Mouse (Mus musculus): ENCODE data around the gene Pram1. TPM values are rescaled to one million over a fixed set of nuclear protein-coding genes. Genes with fewer than 3 reads are reported as not detected.

Gene Pram1
- total and polyA plus RNA-seq, 3 experiments = 0.12 to 1.6 TPM; not detected in 1

- Histone ChIP-seq H3K9ac (ENCODE audit: control insufficient read depth, low read depth, low read length, poor library complexity, severe bottlenecking) (peak within 1 kb of the TSS; percentile 92), H3K9me3 (replicated peaks; ENCODE audit: insufficient read depth, low read length) (no peaks in the 10 kb centered on the region), H3K36me3 (ENCODE audit: control insufficient read depth in 1 of 2, insufficient read depth in 2 of 2, low read length in 2 of 2) (peaks cover 0 to 7% of the 10 kb centered on the region in 2 experiments; a peak in 2 of 4 replicates), H3K79me2 (ENCODE audit: control insufficient read depth, insufficient read depth, low read length, poor library complexity) (peaks cover 1% of the 10 kb centered on the region; the same call in 1 of the 2 replicates), H3K4me1 (ENCODE audit: control insufficient read depth in 1 of 2, insufficient read depth in 2 of 2, low read length in 2 of 2) (peaks cover 0 to 12% of the 10 kb centered on the region in 2 experiments; a peak in 2 of 4 replicates), H3K27ac (ENCODE audit: control insufficient read depth, low read depth, low read length) (peak within 1 kb of the TSS; percentile 95), H3K4me3 (ENCODE audit: control insufficient read depth in 1 of 2, insufficient read depth in 1 of 2, low read depth in 2 of 2, low read length in 2 of 2) (peak within 1 kb of the TSS; percentile 74 to 82), H3K27me3 (ENCODE audit: control insufficient read depth in 1 of 2, insufficient read depth in 2 of 2, low read length in 2 of 2) (no peaks in the 10 kb centered on the region)
- TF ChIP-seq POLR2A (IDR thresholded peaks at IDR 0.05; ENCODE audit: control insufficient read depth in 1 of 2, insufficient read depth in 1 of 2, low read depth in 1 of 2, low read length in 2 of 2, poor library complexity in 1 of 2) (peak; percentile 67 to 96; a peak in 3 of 4 replicates), GABPA (IDR thresholded peaks at IDR 0.05; ENCODE audit: low read depth, low read length) (no peak), MYB (IDR thresholded peaks at IDR 0.05; ENCODE audit: low read depth, low read length) (no peak), SIN3A (IDR thresholded peaks at IDR 0.05; ENCODE audit: low read length) (peak; percentile 43; the same call in 1 of the 2 replicates), CHD2 (IDR thresholded peaks at IDR 0.05; ENCODE audit: low read length) (peak; percentile 97), POLR2AphosphoS5 (IDR thresholded peaks at IDR 0.05; ENCODE audit: borderline replicate concordance, low read depth, low read length) (no peak), ZMIZ1 (IDR thresholded peaks at IDR 0.05; ENCODE audit: low read depth, low read length) (peak; percentile 88), HCFC1 (IDR thresholded peaks at IDR 0.05; ENCODE audit: low read depth, low read length) (peak; percentile 79), ELF1 (IDR thresholded peaks at IDR 0.05; ENCODE audit: low read depth, low read length) (peak; percentile 69; the same call in 1 of the 2 replicates), MXI1 (IDR thresholded peaks at IDR 0.05; ENCODE audit: low read depth, low read length) (peak; percentile 45), TCF12 (IDR thresholded peaks at IDR 0.05; ENCODE audit: low read depth, low read length) (peak; percentile 76), POLR2AphosphoS2 (IDR thresholded peaks at IDR 0.05; ENCODE audit: low read length) (peak; percentile 88; the same call in 1 of the 2 replicates), NELFE (IDR thresholded peaks at IDR 0.05; ENCODE audit: low read depth, low read length) (peak; percentile 90), USF1 (IDR thresholded peaks at IDR 0.05; ENCODE audit: low read depth, low read length) (peak; percentile 24; the same call in 1 of the 2 replicates), ETS1 (IDR thresholded peaks at IDR 0.05; ENCODE audit: low read depth, low read length) (no peak; the same call in 1 of the 2 replicates), TBP (IDR thresholded peaks at IDR 0.05; ENCODE audit: low read depth, low read length) (peak; percentile 93), GATA1 (IDR thresholded peaks at IDR 0.05; ENCODE audit: low read depth, low read length) (no peak), ZC3H11A (IDR thresholded peaks at IDR 0.05; ENCODE audit: low read depth, low read length) (no peak)
- peak; percentile 96 for DNase-seq (ENCODE audit: low read depth, low spot score)
Measured at GRCm38 (mm10) chr17:33628621-33629486, 9.0 kb upstream of the Pram1 start, which contains the start of gene Zfp414. Zfp414 (plus strand) TSS chr17:33629090.
